In genomic region chr11:120820546-120820945, GRCm38 (mm10) we compare ENCODE assay signal across 11 mouse cellular contexts. TPM values are rescaled to one million over a fixed set of nuclear protein-coding genes. Genes with fewer than 3 reads are reported as not detected.
DNase-seq lines count a peak whose midpoint lies in the region; ATAC-seq and TF ChIP-seq lines count a peak whose summit lies in the region.
"Had no signal": no experiment of that assay in that cellular context is flagged by ENCODE, and none has a peak within 500 bp of the region (broad histone marks: within the 10 kb centered on the region; RNA-seq: fewer than 3 reads in every experiment).

No protein-coding gene starts in this region.

- H3K27me3 ChIP-seq in cerebellum, adult 2 months (ENCODE audit: control insufficient read depth, insufficient read depth, low read length), result no peaks in the 10 kb centered on the region
- no peaks in the 10 kb centered on the region for H3K27me3 ChIP-seq in liver, embryonic 11.5 days (replicated peaks; ENCODE audit: control insufficient read depth, insufficient read depth, low read length)
- H3K27me3 ChIP-seq in hindbrain, embryonic 14.5 days (ENCODE audit: control insufficient read depth, insufficient read depth, low read length), result no peaks in the 10 kb centered on the region
- no peaks in the 10 kb centered on the region for H3K27me3 ChIP-seq in midbrain, embryonic 15.5 days (replicated peaks)

- TF ChIP-seq POLR2A in cerebellum, adult 2 months (IDR thresholded peaks at IDR 0.05; ENCODE audit: borderline replicate concordance, insufficient read depth, low read length), result no peak

- H3K27ac ChIP-seq in cerebellum, adult 2 months (ENCODE audit: insufficient read depth, low read length), result peak overlapping the region; percentile 17; the same call in 1 of the 2 replicates
- no peak overlapping the region for H3K27ac ChIP-seq in liver, embryonic 11.5 days (ENCODE audit: low read depth, low read length)
- no peak overlapping the region for H3K27ac ChIP-seq in hindbrain, embryonic 14.5 days
- H3K27ac ChIP-seq in midbrain, embryonic 15.5 days, result no peak overlapping the region

- no peak for TF ChIP-seq CTCF in cerebellum, adult 2 months (IDR thresholded peaks at IDR 0.05; ENCODE audit: borderline replicate concordance, insufficient read depth, low read depth, low read length)

- no peak for ATAC-seq in liver, embryonic 11.5 days (replicated peaks; ENCODE audit: low FRiP score)
- no peak for ATAC-seq in hindbrain, embryonic 14.5 days (ENCODE audit: low FRiP score)
- no peak for ATAC-seq in midbrain, embryonic 15.5 days (replicated peaks)
- ATAC-seq: forebrain, embryonic 16.5 days had no signal

- H3K4me3 ChIP-seq in cerebellum, adult 2 months (replicated peaks; ENCODE audit: insufficient read depth, low read depth, low read length), result no peak overlapping the region
- no peak overlapping the region for H3K4me3 ChIP-seq in liver, embryonic 11.5 days (ENCODE audit: low read depth, low read length)
- no peak overlapping the region for H3K4me3 ChIP-seq in hindbrain, embryonic 14.5 days (replicated peaks; ENCODE audit: low read length)
- H3K4me3 ChIP-seq in midbrain, embryonic 15.5 days, result 0 out of 2 replicates have a peak overlapping the region, but pooled peaks have one; percentile 56

- no peaks in the 10 kb centered on the region for H3K9me3 ChIP-seq in liver, embryonic 11.5 days (ENCODE audit: control insufficient read depth, low read length)
- H3K9me3 ChIP-seq in hindbrain, embryonic 14.5 days (ENCODE audit: control insufficient read depth, low read length), result no peaks in the 10 kb centered on the region
- H3K9me3 ChIP-seq in midbrain, embryonic 15.5 days, result no peaks in the 10 kb centered on the region

- H3K9ac ChIP-seq in liver, embryonic 11.5 days (ENCODE audit: low read depth, low read length), result no peak overlapping the region; the same call in 1 of the 2 replicates
- no peak overlapping the region for H3K9ac ChIP-seq in hindbrain, embryonic 14.5 days
- H3K9ac ChIP-seq in midbrain, embryonic 15.5 days, result no peak overlapping the region

- H3K4me2 ChIP-seq in liver, embryonic 11.5 days, result no peak overlapping the region
- peak overlapping the region; percentile 95; the same call in 1 of the 2 replicates for H3K4me2 ChIP-seq in hindbrain, embryonic 14.5 days (replicated peaks)
- H3K4me2 ChIP-seq in midbrain, embryonic 15.5 days, result peak overlapping the region; percentile 90; the same call in 1 of the 2 replicates

- no peak for DNase-seq in cerebellum, adult 2 months
- no peak for DNase-seq in cerebellum, adult 8-10 months
- DNase-seq in liver, embryonic 11.5 days (ENCODE audit: low spot score), result peak; percentile 30
- DNase-seq in liver, result no peak
- DNase-seq in hindbrain, embryonic 14.5 days (ENCODE audit: low spot score), result no peak
- no peak for DNase-seq in left cerebral cortex, adult 8-10 months (ENCODE audit: low spot score in 2 of 2)
- no peak for DNase-seq in ovary, postnatal 14 days (ENCODE audit: low spot score)
- DNase-seq: layer of hippocampus, postnatal 36 days; lung, adult 2 months had no signal

- peaks cover 52% of the 10 kb centered on the region for H3K4me1 ChIP-seq in cerebellum, adult 2 months (ENCODE audit: control insufficient read depth, insufficient read depth, low read length)
- H3K4me1 ChIP-seq in liver, embryonic 11.5 days (replicated peaks; ENCODE audit: control insufficient read depth, insufficient read depth, low read length), result peaks cover 26% of the 10 kb centered on the region
- H3K4me1 ChIP-seq in hindbrain, embryonic 14.5 days (replicated peaks; ENCODE audit: control insufficient read depth, insufficient read depth, low read length), result peaks cover 30% of the 10 kb centered on the region
- peaks cover 35% of the 10 kb centered on the region for H3K4me1 ChIP-seq in midbrain, embryonic 15.5 days

- WGBS in cerebellum, adult 2 months, result 55% methylated on average over 14 of the region's 14 CpGs
- WGBS in liver, embryonic 11.5 days, result 94% methylated on average over 14 of the region's 14 CpGs
- WGBS in hindbrain, embryonic 14.5 days, result 88% methylated on average over 14 of the region's 14 CpGs
- WGBS in midbrain, embryonic 15.5 days, result 94% methylated on average over 14 of the region's 14 CpGs

- peaks cover 67% of the 10 kb centered on the region for H3K36me3 ChIP-seq in liver, embryonic 11.5 days (ENCODE audit: control insufficient read depth, insufficient read depth, low read length)
- H3K36me3 ChIP-seq in hindbrain, embryonic 14.5 days (replicated peaks; ENCODE audit: control insufficient read depth, insufficient read depth), result peaks cover 72% of the 10 kb centered on the region
- H3K36me3 ChIP-seq in midbrain, embryonic 15.5 days (replicated peaks), result peaks cover 53% of the 10 kb centered on the region

RNA-seq across cellular contexts. Expression of gene Fasn, which starts 3.8 kb away (rescaled TPM):
- polyA plus RNA-seq in cerebellum, adult 2 months (2012; rRNA removed), result 246 and 274 TPM in 2 replicates
- polyA plus RNA-seq in liver, embryonic 11.5 days (2014; fragmentation: Nextera tagmentation; extraction: Ambion mirVana), result 71.3 and 80.0 TPM in 2 replicates
- 119 and 135 TPM in 2 replicates for polyA plus RNA-seq in hindbrain, embryonic 14.5 days (2014; fragmentation: Nextera tagmentation; extraction: Ambion mirVana)
- polyA plus RNA-seq in midbrain, embryonic 15.5 days (2015; fragmentation: Nextera tagmentation; extraction: Ambion mirVana), result 102 and 107 TPM in 2 replicates
- total RNA-seq in left cerebral cortex, adult 8-10 months (2022), result 100 to 1,000 TPM; 176 to 199 (median 193) TPM

RNA-seq across cellular contexts. Expression of gene Dus1l, which starts 24.3 kb away (rescaled TPM):
- 47.4 and 52.3 TPM in 2 replicates for polyA plus RNA-seq in cerebellum, adult 2 months (2012; rRNA removed)
- polyA plus RNA-seq in liver, embryonic 11.5 days (2014; fragmentation: Nextera tagmentation; extraction: Ambion mirVana), result 132 and 139 TPM in 2 replicates
- polyA plus RNA-seq in hindbrain, embryonic 14.5 days (2014; fragmentation: Nextera tagmentation; extraction: Ambion mirVana), result 43.8 and 43.9 TPM in 2 replicates
- 48.2 and 48.5 TPM in 2 replicates for polyA plus RNA-seq in midbrain, embryonic 15.5 days (2015; fragmentation: Nextera tagmentation; extraction: Ambion mirVana)
- total RNA-seq in left cerebral cortex, adult 8-10 months (2022), result 10 to 100 TPM; 41.4 to 47.9 (median 46.1) TPM

RNA-seq across cellular contexts. Expression of gene Gps1, which starts 36.5 kb away (rescaled TPM):
- 238 and 248 TPM in 2 replicates for polyA plus RNA-seq in cerebellum, adult 2 months (2012; rRNA removed)
- polyA plus RNA-seq in liver, embryonic 11.5 days (2014; fragmentation: Nextera tagmentation; extraction: Ambion mirVana), result 209 and 210 TPM in 2 replicates
- polyA plus RNA-seq in hindbrain, embryonic 14.5 days (2014; fragmentation: Nextera tagmentation; extraction: Ambion mirVana), result 288 and 307 TPM in 2 replicates
- polyA plus RNA-seq in midbrain, embryonic 15.5 days (2015; fragmentation: Nextera tagmentation; extraction: Ambion mirVana), result 296 and 300 TPM in 2 replicates
- total RNA-seq in left cerebral cortex, adult 8-10 months (2022), result 100 to 1,000 TPM; 142 to 151 (median 146) TPM

RNA-seq across cellular contexts. Expression of gene Rfng, which starts 36.5 kb away (rescaled TPM):
- polyA plus RNA-seq in cerebellum, adult 2 months (2012; rRNA removed), result 106 and 113 TPM in 2 replicates
- polyA plus RNA-seq in liver, embryonic 11.5 days (2014; fragmentation: Nextera tagmentation; extraction: Ambion mirVana), result 30.3 and 33.4 TPM in 2 replicates
- polyA plus RNA-seq in hindbrain, embryonic 14.5 days (2014; fragmentation: Nextera tagmentation; extraction: Ambion mirVana), result 86.1 and 87.0 TPM in 2 replicates
- 137 and 138 TPM in 2 replicates for polyA plus RNA-seq in midbrain, embryonic 15.5 days (2015; fragmentation: Nextera tagmentation; extraction: Ambion mirVana)
- total RNA-seq in left cerebral cortex, adult 8-10 months (2022), result 10 to 100 TPM; 49.0 to 56.6 (median 52.3) TPM

RNA-seq across cellular contexts. Expression of gene Hmga1b, which starts 58.0 kb away (rescaled TPM):
- polyA plus RNA-seq in cerebellum, adult 2 months (2012; rRNA removed), result 2.5 and 3.1 TPM in 2 replicates
- polyA plus RNA-seq in liver, embryonic 11.5 days (2014; fragmentation: Nextera tagmentation; extraction: Ambion mirVana), result 11.4 and 17.5 TPM in 2 replicates
- polyA plus RNA-seq in hindbrain, embryonic 14.5 days (2014; fragmentation: Nextera tagmentation; extraction: Ambion mirVana), result 1.8 and 2.2 TPM in 2 replicates
- 1.7 and 2.9 TPM in 2 replicates for polyA plus RNA-seq in midbrain, embryonic 15.5 days (2015; fragmentation: Nextera tagmentation; extraction: Ambion mirVana)
- total RNA-seq in left cerebral cortex, adult 8-10 months (2022), result 10 to 100 TPM; 23.0 to 43.0 (median 30.6) TPM
